Mouse (Mus musculus) kidney, adult 2 months (tissue): Measurements from ENCODE around the gene Mgat5b.

Experiments used
- CTCF ChIP-seq: fragments of 200-500 bp; conservative IDR thresholded peaks from 2 replicates; pipeline ENCODE4 v1.5.1; 2011; ENCODE audit warnings: low read depth, mild to moderate bottlenecking, control low read depth, low read length, moderate library complexity, mixed read lengths; ENCODE audit not compliant: insufficient read depth, insufficient read length
- POLR2A ChIP-seq: fragments of 200-500 bp; IDR thresholded peaks from one replicate; pipeline ENCODE4 v1.6.1; 2011; ENCODE audit warnings: low read depth, low read length, control low read depth

DNA sequence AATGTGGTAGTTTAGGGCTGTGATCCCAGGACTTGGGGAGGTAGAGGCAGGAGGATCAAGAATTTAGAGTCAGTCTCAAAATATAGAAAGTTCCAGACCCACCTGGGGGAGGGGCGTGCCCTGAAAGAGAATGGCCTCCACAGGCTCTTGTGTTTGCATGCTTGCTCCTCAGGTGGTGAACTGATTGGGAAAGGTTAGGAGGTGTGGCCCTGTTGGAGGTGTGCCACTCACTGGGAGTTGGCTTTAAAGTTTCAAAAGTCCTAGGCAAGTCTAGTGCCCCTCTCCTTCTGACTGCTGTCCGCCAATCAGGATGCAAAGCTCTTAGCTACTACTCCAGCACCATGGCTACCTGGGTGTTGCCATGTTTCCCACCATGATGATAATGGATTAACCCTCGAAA lies 3.4 kb upstream of the Mgat5b start:
- TF ChIP-seq POLR2A, result no peak
- TF ChIP-seq CTCF, result no peak
